Mouse (Mus musculus): ENCODE results near the gene Gja4. TPM values are rescaled to one million over a fixed set of nuclear protein-coding genes. Genes with fewer than 3 reads are reported as not detected.

Gja4 gene
- polyA plus RNA-seq, 1 experiment from 2014 or later, result 11.8 TPM

DNA sequence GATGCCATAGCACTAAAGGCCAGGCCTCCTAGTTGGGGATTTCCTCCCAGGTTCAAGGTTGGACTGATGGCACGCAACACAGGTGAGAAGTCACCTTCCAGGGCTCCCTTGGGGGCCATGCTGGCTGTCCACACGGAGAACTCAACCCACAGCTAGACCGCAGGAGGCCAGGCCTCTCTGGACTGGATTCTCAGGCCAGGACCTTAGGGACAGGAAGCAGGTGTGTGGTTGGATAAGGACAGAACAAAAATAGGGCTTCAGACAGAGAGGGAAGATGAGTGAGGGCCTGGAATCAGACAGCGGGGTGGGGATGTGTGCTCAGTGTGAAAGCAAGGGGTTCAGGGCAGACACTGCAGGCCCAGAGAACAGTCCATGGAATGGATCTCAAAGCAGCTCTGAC, 26.9 kb downstream of the Gja4 start:
- Histone ChIP-seq H3K27ac (replicated peaks; ENCODE audit: low read depth, low read length) (no peak overlapping the region), H3K9me3 (ENCODE audit: control insufficient read depth, low read length) (no peaks in the 10 kb centered on the region), H3K4me1 (ENCODE audit: control insufficient read depth, insufficient read depth, low read length) (no peaks in the 10 kb centered on the region), H3K4me2 (ENCODE audit: low read depth, severe bottlenecking) (no peak overlapping the region), H3K9ac (ENCODE audit: low read length) (no peak overlapping the region), H3K36me3 (ENCODE audit: control insufficient read depth, insufficient read depth, low read length) (no peaks in the 10 kb centered on the region), H3K27me3 (ENCODE audit: control insufficient read depth, insufficient read depth, low read length) (no peaks in the 10 kb centered on the region), H3K4me3 (ENCODE audit: low read depth, low read length) (no peak overlapping the region)
- DNase-seq (ENCODE audit: low spot score) (no peak), ATAC-seq (ENCODE audit: insufficient number of reproducible peaks, low FRiP score, low TSS enrichment, low read depth) (no peak)
- 76% methylated on average over 4 of the region's 4 CpGs for WGBS

DNA sequence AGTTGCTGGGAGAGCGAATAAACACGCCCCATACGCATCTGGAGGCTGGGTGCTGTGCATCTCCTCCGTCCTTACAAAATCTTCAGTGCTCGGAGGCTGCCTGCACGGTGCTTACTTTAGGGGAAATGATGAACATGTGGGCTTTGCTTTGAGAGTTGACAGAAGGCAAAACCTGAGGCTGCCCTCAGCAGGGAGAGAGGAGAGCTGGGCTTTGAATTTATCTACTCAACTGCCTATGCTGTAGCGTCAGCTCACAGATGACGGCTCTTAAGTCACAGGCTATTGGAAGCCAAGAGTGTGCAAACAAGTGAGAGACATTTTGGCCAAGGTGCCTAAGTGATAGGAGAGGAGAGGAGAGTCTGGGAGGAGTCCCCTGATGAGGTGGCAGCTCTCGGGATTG, 34.6 kb downstream of the Gja4 start:
- WGBS, result 89% methylated on average over 9 of the region's 9 CpGs
- Histone ChIP-seq H3K27ac (replicated peaks; ENCODE audit: low read depth, low read length) (no peak overlapping the region), H3K9me3 (ENCODE audit: control insufficient read depth, low read length) (no peaks in the 10 kb centered on the region)

DNA sequence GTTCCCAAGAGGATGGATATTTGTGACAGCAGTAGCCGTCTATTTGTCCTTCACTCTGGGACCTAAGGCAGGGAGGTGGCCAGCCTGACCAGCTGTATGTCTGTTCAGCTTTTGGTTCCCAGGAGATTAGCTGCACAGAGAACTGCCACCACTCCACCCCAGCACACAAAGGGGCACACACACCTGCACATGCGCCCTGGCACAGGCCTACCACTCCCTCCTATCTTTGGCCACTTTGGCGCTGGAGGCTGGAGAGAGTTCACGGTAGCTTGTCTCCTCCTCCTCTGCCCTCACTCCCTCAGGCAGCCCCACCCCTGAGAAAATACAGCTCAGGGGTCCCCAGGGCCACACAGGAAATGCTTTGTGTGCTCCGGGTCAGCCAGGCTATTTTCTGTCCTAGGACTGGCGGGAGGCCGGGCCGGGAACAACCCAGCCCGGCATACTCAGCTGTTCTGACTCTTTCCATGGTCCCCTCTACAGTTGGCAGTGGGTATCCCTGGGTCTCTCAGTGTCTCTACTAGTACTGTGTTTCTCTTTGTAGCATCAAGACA, 35.3 kb downstream of the Gja4 start:
- Histone ChIP-seq H3K4me3 (ENCODE audit: low read depth, low read length) (no peak overlapping the region), H3K4me1 (ENCODE audit: control insufficient read depth, insufficient read depth, low read length) (no peaks in the 10 kb centered on the region; the same call in 1 of the 2 replicates), H3K9me3 (ENCODE audit: control insufficient read depth, low read length) (no peaks in the 10 kb centered on the region), H3K4me2 (ENCODE audit: low read depth, severe bottlenecking) (no peak overlapping the region), H3K27ac (replicated peaks; ENCODE audit: low read depth, low read length) (no peak overlapping the region), H3K27me3 (ENCODE audit: control insufficient read depth, insufficient read depth, low read length) (no peaks in the 10 kb centered on the region), H3K36me3 (ENCODE audit: control insufficient read depth, insufficient read depth, low read length) (no peaks in the 10 kb centered on the region), H3K9ac (ENCODE audit: low read length) (no peak overlapping the region)
- ATAC-seq (ENCODE audit: insufficient number of reproducible peaks, low FRiP score, low TSS enrichment, low read depth) (no peak), DNase-seq (ENCODE audit: low spot score) (no peak)
- WGBS, result 66% methylated on average over 9 of the region's 9 CpGs

More for the DNA sequence above, 34.6 kb downstream of the Gja4 start:
- DNase-seq (ENCODE audit: low spot score), result no peak
- Histone ChIP-seq H3K4me1 (ENCODE audit: control insufficient read depth, insufficient read depth, low read length) (no peaks in the 10 kb centered on the region; the same call in 1 of the 2 replicates), H3K9ac (ENCODE audit: low read length) (no peak overlapping the region), H3K27me3 (ENCODE audit: control insufficient read depth, insufficient read depth, low read length) (no peaks in the 10 kb centered on the region), H3K4me3 (ENCODE audit: low read depth, low read length) (no peak overlapping the region), H3K4me2 (ENCODE audit: low read depth, severe bottlenecking) (no peak overlapping the region), H3K36me3 (ENCODE audit: control insufficient read depth, insufficient read depth, low read length) (no peaks in the 10 kb centered on the region)
- ATAC-seq (ENCODE audit: insufficient number of reproducible peaks, low FRiP score, low TSS enrichment, low read depth), result no peak

DNA sequence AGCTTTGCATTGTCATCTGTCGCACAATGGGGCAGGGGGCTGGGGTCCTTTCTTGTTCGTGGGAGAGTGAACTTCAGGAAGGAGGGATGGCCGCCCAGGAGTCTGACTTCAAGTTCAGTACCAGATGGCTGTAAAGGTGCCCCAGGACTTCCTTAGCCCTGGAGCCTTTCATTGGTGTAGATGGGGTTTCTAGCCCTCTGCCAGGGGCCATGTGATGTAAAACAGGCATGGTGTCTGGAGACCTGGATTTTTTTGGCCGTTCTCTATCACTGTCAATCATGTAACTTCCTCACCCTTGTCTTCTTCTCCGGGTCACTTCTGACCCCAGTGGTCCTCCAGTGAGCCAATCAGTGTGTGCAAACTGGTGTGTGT, 49.7 kb downstream of the Gja4 start:
- DNase-seq (ENCODE audit: low spot score), result no peak
- H3K9ac ChIP-seq (ENCODE audit: low read length), result no peak overlapping the region
- H3K36me3 ChIP-seq (ENCODE audit: control insufficient read depth, insufficient read depth, low read length), result no peaks in the 10 kb centered on the region
- H3K9me3 ChIP-seq (ENCODE audit: control insufficient read depth, low read length), result no peaks in the 10 kb centered on the region
- no peak for ATAC-seq (ENCODE audit: insufficient number of reproducible peaks, low FRiP score, low TSS enrichment, low read depth)
- H3K27ac ChIP-seq (replicated peaks; ENCODE audit: low read depth, low read length), result no peak overlapping the region
- no peaks in the 10 kb centered on the region for H3K27me3 ChIP-seq (ENCODE audit: control insufficient read depth, insufficient read depth, low read length)
- WGBS, result 74% methylated on average over 5 of the region's 5 CpGs
- H3K4me1 ChIP-seq (ENCODE audit: control insufficient read depth, insufficient read depth, low read length), result no peaks in the 10 kb centered on the region
- H3K4me2 ChIP-seq (ENCODE audit: low read depth, severe bottlenecking), result no peak overlapping the region
- H3K4me3 ChIP-seq (ENCODE audit: low read depth, low read length), result no peak overlapping the region

DNA sequence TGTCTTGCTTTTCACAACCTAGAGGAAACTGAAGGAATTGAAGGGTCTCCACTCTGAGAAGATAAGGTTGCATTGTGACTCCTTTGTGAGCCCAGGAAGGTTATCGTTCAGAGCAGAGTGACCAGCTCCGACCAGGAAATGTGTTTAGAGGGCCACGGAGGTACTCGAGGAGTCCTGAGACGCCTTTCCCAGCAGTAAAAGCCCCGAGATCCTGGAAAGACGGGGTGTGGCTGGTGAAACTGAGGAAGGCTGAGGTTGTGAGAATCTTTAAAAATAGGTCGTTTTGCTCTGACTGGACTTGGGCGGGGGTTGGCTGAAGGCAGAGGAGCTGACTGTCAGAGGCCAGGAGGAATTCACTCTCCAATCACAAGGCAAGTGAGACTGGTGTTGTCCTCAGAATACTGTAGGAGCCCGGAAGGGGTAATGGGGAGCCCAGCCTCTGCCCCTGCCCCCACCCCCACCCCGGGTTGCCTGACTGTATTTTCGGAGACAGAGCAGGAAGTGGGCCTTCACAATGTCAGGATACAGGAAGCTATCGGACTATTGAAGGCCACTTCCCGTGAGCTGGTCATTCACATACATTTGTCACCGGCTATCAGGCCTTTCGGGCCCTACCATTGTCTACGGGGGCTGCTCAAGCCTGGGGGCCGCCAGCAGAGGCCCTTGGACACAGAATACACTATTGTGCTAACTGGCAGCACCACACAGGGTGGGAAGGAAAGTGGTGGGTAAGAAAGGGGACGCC, 50.2 kb downstream of the Gja4 start:
- WGBS, result 79% methylated on average over 19 of the region's 19 CpGs
- H3K4me1 ChIP-seq (ENCODE audit: control insufficient read depth, insufficient read depth, low read length), result no peaks in the 10 kb centered on the region
- H3K4me2 ChIP-seq (ENCODE audit: low read depth, severe bottlenecking), result no peak overlapping the region
- H3K27me3 ChIP-seq (ENCODE audit: control insufficient read depth, insufficient read depth, low read length), result no peaks in the 10 kb centered on the region
- DNase-seq (ENCODE audit: low spot score) (no peak), ATAC-seq (ENCODE audit: insufficient number of reproducible peaks, low FRiP score, low TSS enrichment, low read depth) (no peak)
- H3K36me3 ChIP-seq (ENCODE audit: control insufficient read depth, insufficient read depth, low read length), result no peaks in the 10 kb centered on the region
- H3K27ac ChIP-seq (replicated peaks; ENCODE audit: low read depth, low read length), result no peak overlapping the region
- no peak overlapping the region for H3K9ac ChIP-seq (ENCODE audit: low read length)
- no peaks in the 10 kb centered on the region for H3K9me3 ChIP-seq (ENCODE audit: control insufficient read depth, low read length)
- H3K4me3 ChIP-seq (ENCODE audit: low read depth, low read length), result no peak overlapping the region

DNA sequence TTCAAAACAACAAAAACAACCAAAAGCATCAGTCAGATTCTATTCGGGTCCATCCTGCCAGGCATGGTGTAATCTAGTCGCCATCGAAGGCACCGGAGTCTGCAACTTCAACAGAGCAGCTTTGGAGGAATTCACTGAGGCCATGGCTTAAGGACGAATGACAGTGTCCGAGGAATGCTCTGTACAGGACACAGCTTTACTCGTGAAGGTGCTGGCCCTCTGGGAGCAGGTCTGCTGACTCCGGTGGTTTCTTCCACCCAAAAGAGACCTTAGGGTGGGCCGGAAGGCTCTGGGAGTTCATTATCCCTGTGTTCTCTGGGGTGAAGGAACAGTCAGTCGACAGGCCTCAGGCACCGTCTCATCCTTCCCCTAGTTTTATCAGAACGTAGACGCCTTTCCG, 52.2 kb downstream of the Gja4 start:
- H3K27ac ChIP-seq (replicated peaks; ENCODE audit: low read depth, low read length), result no peak overlapping the region
- no peaks in the 10 kb centered on the region for H3K9me3 ChIP-seq (ENCODE audit: control insufficient read depth, low read length)
- no peak for ATAC-seq (ENCODE audit: insufficient number of reproducible peaks, low FRiP score, low TSS enrichment, low read depth)
- H3K4me1 ChIP-seq (ENCODE audit: control insufficient read depth, insufficient read depth, low read length), result no peaks in the 10 kb centered on the region
- no peak overlapping the region for H3K4me2 ChIP-seq (ENCODE audit: low read depth, severe bottlenecking)
- H3K4me3 ChIP-seq (ENCODE audit: low read depth, low read length), result no peak overlapping the region
- no peaks in the 10 kb centered on the region for H3K27me3 ChIP-seq (ENCODE audit: control insufficient read depth, insufficient read depth, low read length)
- no peak for DNase-seq (ENCODE audit: low spot score)
- no peaks in the 10 kb centered on the region for H3K36me3 ChIP-seq (ENCODE audit: control insufficient read depth, insufficient read depth, low read length)
- no peak overlapping the region for H3K9ac ChIP-seq (ENCODE audit: low read length)
- WGBS, result 93% methylated on average over 14 of the region's 14 CpGs

Other genes starting within 250 kb of the Gja4 start
- 22.3 and 26.3 TPM in 2 replicates for gene Zmym6, start 236.7 kb downstream of the Gja4 start, polyA plus RNA-seq (2014; fragmentation: Nextera tagmentation; extraction: Ambion mirVana)
- 10.2 and 10.8 TPM in 2 replicates for gene Tmem35b, start 190.3 kb downstream of the Gja4 start, polyA plus RNA-seq (2014; fragmentation: Nextera tagmentation; extraction: Ambion mirVana)
- 0.20 and 0.25 TPM in 2 replicates for gene Dlgap3, start 144.8 kb downstream of the Gja4 start, polyA plus RNA-seq (2014; fragmentation: Nextera tagmentation; extraction: Ambion mirVana)
- 61.5 and 65.9 TPM in 2 replicates for gene Smim12, start 70.3 kb downstream of the Gja4 start, polyA plus RNA-seq (2014; fragmentation: Nextera tagmentation; extraction: Ambion mirVana)
- gene Gjb3, start 16.8 kb upstream of the Gja4 start, polyA plus RNA-seq (2014; fragmentation: Nextera tagmentation; extraction: Ambion mirVana), result 5.3 and 6.2 TPM in 2 replicates
- gene Gjb4, start 40.0 kb upstream of the Gja4 start, polyA plus RNA-seq (2014; fragmentation: Nextera tagmentation; extraction: Ambion mirVana), result 0.13 TPM in 1 of 2 replicates, not detected in the other
- gene Gjb5, start 44.1 kb upstream of the Gja4 start, polyA plus RNA-seq (2014; fragmentation: Nextera tagmentation; extraction: Ambion mirVana), result 0.82 and 0.88 TPM in 2 replicates

All from limb, embryonic 11.5 days (tissue).